Mouse (Mus musculus) lung, embryonic 16.5 days (tissue): ENCODE data around the gene Tnnt2. TPM values are rescaled to one million over a fixed set of nuclear protein-coding genes. Genes with fewer than 3 reads are reported as not detected.

Source experiments
- ATAC-seq: fragments of 200-750 bp; cut with Nextera tagmentation; 2 replicates; pipeline ENCODE4 v1.8.0; 2017; ENCODE audit warnings: low read depth, mild to moderate bottlenecking, moderate library complexity
- H3K27ac ChIP-seq: fragments of 300-500 bp; sonication (generic); 2 replicates; pipeline ENCODE4 v1.5.1; 2014; ENCODE audit warnings: mild to moderate bottlenecking, control low read depth, low read length
- H3K27me3 ChIP-seq: fragments of 300-500 bp; sonication (generic); 2 replicates; pipeline ENCODE4 v1.6.1; 2014; ENCODE audit warnings: low read depth, low read length, mixed read lengths; ENCODE audit not compliant: control insufficient read depth, insufficient read depth
- H3K36me3 ChIP-seq: fragments of 300-500 bp; sonication (generic); 2 replicates; pipeline ENCODE4 v1.6.1; 2014; ENCODE audit warnings: low read length; ENCODE audit not compliant: control insufficient read depth, insufficient read depth
- H3K4me1 ChIP-seq: fragments of 300-500 bp; sonication (generic); replicated peaks from 2 replicates; pipeline ENCODE4 v1.6.1; 2014; ENCODE audit warnings: low read length, mixed read lengths; ENCODE audit not compliant: control insufficient read depth, insufficient read depth
- H3K4me2 ChIP-seq: fragments of 300-500 bp; sonication (generic); 2 replicates; pipeline ENCODE4 v1.6.1; 2014; ENCODE audit warnings: low read depth, low read length, control low read depth
- H3K4me3 ChIP-seq: fragments of 300-500 bp; sonication (generic); 2 replicates; pipeline ENCODE4 v1.5.1; 2014; ENCODE audit warnings: mild to moderate bottlenecking, low read length, control low read depth
- H3K9ac ChIP-seq: fragments of 300-500 bp; sonication (generic); 2 replicates; pipeline ENCODE4 v1.6.1; 2014; ENCODE audit warnings: low read length, control low read depth
- H3K9me3 ChIP-seq: fragments of 300-500 bp; sonication (generic); 2 replicates; pipeline ENCODE4 v1.6.1; 2016; ENCODE audit warnings: low read length; ENCODE audit not compliant: control insufficient read depth
- WGBS: fragments of 180-500 bp; shearing (Covaris S2); extraction: QIAGEN DNeasy Blood & Tissue Kit; methylation state at CpG from one replicate; pipeline ENCODE4 v1.1.7; 2014; 5-methylcytosine and 5-hydroxymethylcytosine counted together
- polyA plus RNA-seq: library from polyadenylated mRNA; unstranded; fragments of >200 nt; fragmentation: Nextera tagmentation; extraction: Ambion mirVana; gene quantifications from 2 replicates; pipeline ENCODE4 v1.2.1, GENCODE M21; 2015

Tnnt2 gene
- polyA plus RNA-seq, 1 experiment from 2014 or later, result 158 TPM

GRCm38 (mm10) chr1:135834206-135834859 is 1.8 kb upstream of the Tnnt2 start:
- 45% methylated on average over 6 of the region's 6 CpGs for WGBS
- Histone ChIP-seq H3K9me3 (no peaks in the 10 kb centered on the region), H3K36me3 (no peaks in the 10 kb centered on the region), H3K4me1 (peaks cover 6% of the 10 kb centered on the region; the same call in 1 of the 2 replicates), H3K4me3 (no peak overlapping the region), H3K4me2 (no peak overlapping the region), H3K9ac (no peak overlapping the region), H3K27ac (no peak overlapping the region), H3K27me3 (no peaks in the 10 kb centered on the region)
- ATAC-seq, result no peak

DNA sequence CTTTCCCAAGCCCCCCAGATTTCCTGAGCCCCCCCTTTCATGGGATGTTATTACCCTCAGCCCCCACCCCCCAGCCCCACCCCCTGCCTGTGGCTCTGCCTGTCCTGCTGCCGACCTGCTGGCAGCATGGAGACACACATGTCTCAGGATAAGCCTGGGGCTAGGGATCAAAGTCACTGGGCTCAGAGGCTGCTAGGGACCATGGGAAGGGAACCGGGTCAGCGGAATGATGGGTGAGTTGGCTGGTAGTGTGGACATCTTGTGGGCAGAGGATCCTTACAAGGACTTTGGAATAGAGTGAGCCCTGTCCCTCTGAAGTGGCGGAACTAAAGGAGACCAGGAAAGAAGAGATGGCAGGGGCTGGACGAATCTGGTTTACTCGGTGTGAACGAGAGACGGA is 1.2 kb upstream of the Tnnt2 start:
- Histone ChIP-seq H3K4me3 (no peak overlapping the region), H3K4me2 (no peak overlapping the region), H3K27ac (no peak overlapping the region), H3K9ac (no peak overlapping the region), H3K27me3 (no peaks in the 10 kb centered on the region), H3K4me1 (peaks cover 6% of the 10 kb centered on the region; the same call in 1 of the 2 replicates), H3K36me3 (no peaks in the 10 kb centered on the region), H3K9me3 (no peaks in the 10 kb centered on the region)
- no peak for ATAC-seq
- WGBS, result 72% methylated on average over 8 of the region's 8 CpGs

- Histone ChIP-seq H3K4me2 (no peak overlapping the region), H3K27ac (no peak overlapping the region), H3K9ac (no peak overlapping the region), H3K36me3 (no peaks in the 10 kb centered on the region), H3K9me3 (no peaks in the 10 kb centered on the region), H3K4me3 (no peak overlapping the region), H3K27me3 (no peaks in the 10 kb centered on the region), H3K4me1 (peaks cover 6% of the 10 kb centered on the region; the same call in 1 of the 2 replicates)
- no peak for ATAC-seq
- WGBS, result 60% methylated on average over 4 of the region's 4 CpGs
Measured at GRCm38 (mm10) chr1:135838626-135839025, 2.5 kb downstream of the Tnnt2 start.

DNA sequence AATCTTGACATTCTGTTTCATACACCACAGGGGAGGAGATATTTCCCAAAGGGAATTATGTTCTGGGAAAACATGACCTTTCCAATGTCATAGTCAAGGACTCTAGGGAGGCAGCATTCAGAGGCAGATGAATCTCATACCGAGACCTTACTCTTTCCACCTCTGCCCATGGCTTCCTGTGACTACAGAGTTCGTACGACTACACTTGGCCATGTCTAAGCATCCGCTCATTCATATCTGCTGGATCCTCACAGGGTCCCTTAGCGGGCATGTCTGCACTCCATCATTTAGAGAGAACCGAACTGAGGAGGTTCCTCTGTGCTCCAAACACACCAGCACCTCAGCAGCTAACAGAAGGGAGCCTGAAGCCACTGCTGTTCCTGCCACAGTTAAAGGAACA is 2.9 kb downstream of the Tnnt2 start:
- Histone ChIP-seq H3K9ac (no peak overlapping the region), H3K36me3 (no peaks in the 10 kb centered on the region), H3K9me3 (no peaks in the 10 kb centered on the region), H3K4me1 (peaks cover 6% of the 10 kb centered on the region; the same call in 1 of the 2 replicates), H3K27me3 (no peaks in the 10 kb centered on the region), H3K4me3 (no peak overlapping the region), H3K27ac (no peak overlapping the region), H3K4me2 (no peak overlapping the region)
- WGBS, result 86% methylated on average over 6 of the region's 6 CpGs
- no peak for ATAC-seq

GRCm38 (mm10) chr1:135840675-135841395 is 4.7 kb downstream of the Tnnt2 start:
- Histone ChIP-seq H3K4me3 (no peak overlapping the region), H3K4me2 (no peak overlapping the region), H3K4me1 (peaks cover 11% of the 10 kb centered on the region), H3K27ac (no peak overlapping the region), H3K9me3 (no peaks in the 10 kb centered on the region), H3K27me3 (no peaks in the 10 kb centered on the region), H3K9ac (no peak overlapping the region), H3K36me3 (no peaks in the 10 kb centered on the region)
- WGBS, result 59% methylated on average over 15 of the region's 15 CpGs
- no peak for ATAC-seq

- no peaks in the 10 kb centered on the region for H3K36me3 ChIP-seq
- 82% methylated on average over 10 of the region's 10 CpGs for WGBS
- H3K4me2 ChIP-seq, result no peak overlapping the region
- H3K9me3 ChIP-seq, result no peaks in the 10 kb centered on the region
- H3K27me3 ChIP-seq, result no peaks in the 10 kb centered on the region
- no peak overlapping the region for H3K9ac ChIP-seq
- no peak for ATAC-seq
- peaks cover 5% of the 10 kb centered on the region for H3K4me1 ChIP-seq
- no peak overlapping the region for H3K27ac ChIP-seq
- no peak overlapping the region for H3K4me3 ChIP-seq
Measured at GRCm38 (mm10) chr1:135843519-135844262, 7.5 kb downstream of the Tnnt2 start.

- Histone ChIP-seq H3K9ac (no peak overlapping the region), H3K36me3 (no peaks in the 10 kb centered on the region), H3K4me2 (no peak overlapping the region), H3K27ac (no peak overlapping the region), H3K4me3 (no peak overlapping the region), H3K27me3 (no peaks in the 10 kb centered on the region), H3K9me3 (no peaks in the 10 kb centered on the region), H3K4me1 (peaks cover 5% of the 10 kb centered on the region)
- peak; percentile 60 for ATAC-seq
- WGBS, result 37% methylated on average over 6 of the region's 6 CpGs
Measured at GRCm38 (mm10) chr1:135844481-135844880, 8.3 kb downstream of the Tnnt2 start.

DNA sequence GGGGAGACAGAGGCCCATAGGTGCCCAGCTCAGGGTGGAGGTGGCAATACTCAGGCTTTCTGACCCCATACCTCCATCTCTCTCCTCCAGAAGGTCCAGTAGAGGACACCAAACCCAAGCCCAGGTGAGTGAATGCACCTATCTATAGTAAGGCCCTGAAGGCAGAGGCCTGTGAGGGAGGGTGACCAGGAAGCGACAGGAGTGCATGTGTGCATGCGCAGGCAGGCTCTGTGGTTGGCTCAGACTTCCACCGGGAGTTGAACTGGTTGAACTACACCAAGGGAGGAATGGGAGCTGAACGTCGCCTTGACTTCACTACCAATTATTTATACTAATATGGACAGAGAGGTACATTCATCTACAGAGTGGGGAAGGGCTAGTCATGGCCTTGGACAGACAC is 10.5 kb downstream of the Tnnt2 start:
- no peak overlapping the region for H3K27ac ChIP-seq
- H3K27me3 ChIP-seq, result no peaks in the 10 kb centered on the region
- no peak overlapping the region for H3K4me2 ChIP-seq
- peaks cover 5% of the 10 kb centered on the region for H3K4me1 ChIP-seq
- no peak overlapping the region for H3K4me3 ChIP-seq
- no peaks in the 10 kb centered on the region for H3K9me3 ChIP-seq
- 80% methylated on average over 5 of the region's 5 CpGs for WGBS
- no peak for ATAC-seq
- no peak overlapping the region for H3K9ac ChIP-seq
- no peaks in the 10 kb centered on the region for H3K36me3 ChIP-seq

GRCm38 (mm10) chr1:135847139-135847562 is 11.0 kb downstream of the Tnnt2 start:
- Histone ChIP-seq H3K36me3 (no peaks in the 10 kb centered on the region), H3K27ac (no peak overlapping the region), H3K27me3 (no peaks in the 10 kb centered on the region), H3K4me1 (peaks cover 5% of the 10 kb centered on the region), H3K4me2 (no peak overlapping the region), H3K9ac (no peak overlapping the region), H3K9me3 (no peaks in the 10 kb centered on the region), H3K4me3 (no peak overlapping the region)
- 28% methylated on average over 6 of the region's 6 CpGs for WGBS
- 0 out of 2 replicates have a peak, but pooled peaks have one; percentile 15 for ATAC-seq
